Mouse (Mus musculus): ENCODE measurements around the gene Msrb3.

DNA sequence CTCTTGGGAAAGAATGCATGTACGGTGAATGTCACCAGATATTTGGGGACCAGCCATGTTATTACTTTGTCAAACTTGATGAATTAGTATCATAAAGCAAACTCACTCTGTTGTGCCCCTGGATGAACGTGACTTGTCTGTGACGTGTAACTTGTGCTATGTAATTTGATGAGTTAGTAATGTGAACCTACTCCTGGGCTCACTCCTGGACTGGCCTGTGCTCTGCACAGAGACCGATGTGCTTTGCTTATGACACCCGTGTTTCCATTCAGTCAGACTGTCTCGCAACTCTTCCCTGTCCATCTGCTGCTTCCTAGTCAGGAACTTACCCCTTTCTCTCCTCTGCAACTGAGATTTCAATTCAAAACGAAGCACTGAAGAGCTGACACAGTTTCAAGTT is 15.4 kb upstream of the Msrb3 start:
- TF ChIP-seq CTCF (IDR thresholded peaks at IDR 0.05; ENCODE audit: low read depth) = no peak
- TF ChIP-seq EP300 (IDR thresholded peaks at IDR 0.05; ENCODE audit: low read depth) = no peak

Measured in heart, postnatal 0 days (tissue).